Mouse (Mus musculus): ENCODE measurements around the gene Itih5.

Itih5 gene

GRCm38 (mm10) chr2:10168016-10168415 is 14.6 kb downstream of the Itih5 start:
- no peak for DNase-seq (ENCODE audit: low spot score in 2 of 2)

- no peak for DNase-seq (ENCODE audit: low spot score in 2 of 2)
Measured at GRCm38 (mm10) chr2:10169991-10170390, 16.6 kb downstream of the Itih5 start.

DNA sequence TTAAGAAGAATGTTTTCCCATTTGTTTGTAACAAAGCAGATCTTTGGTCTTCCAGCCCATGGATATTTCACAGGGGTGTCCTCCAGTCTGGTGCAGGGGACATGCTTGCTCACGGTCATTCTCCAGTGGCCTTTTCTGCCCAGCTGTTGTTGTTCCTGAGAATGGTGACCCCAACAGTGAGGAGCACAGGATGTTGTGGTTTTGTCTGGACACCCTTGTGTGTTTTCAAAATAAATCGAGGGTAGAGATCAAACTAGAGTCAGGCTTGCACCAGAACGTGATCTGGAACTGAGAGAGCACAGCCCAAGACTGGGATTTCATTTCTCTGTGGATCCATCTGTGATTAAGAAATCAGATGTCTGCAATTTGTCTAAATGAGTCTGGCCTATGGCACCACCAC is 40.2 kb downstream of the Itih5 start:
- no peak for DNase-seq (ENCODE audit: low spot score in 2 of 2)

DNA sequence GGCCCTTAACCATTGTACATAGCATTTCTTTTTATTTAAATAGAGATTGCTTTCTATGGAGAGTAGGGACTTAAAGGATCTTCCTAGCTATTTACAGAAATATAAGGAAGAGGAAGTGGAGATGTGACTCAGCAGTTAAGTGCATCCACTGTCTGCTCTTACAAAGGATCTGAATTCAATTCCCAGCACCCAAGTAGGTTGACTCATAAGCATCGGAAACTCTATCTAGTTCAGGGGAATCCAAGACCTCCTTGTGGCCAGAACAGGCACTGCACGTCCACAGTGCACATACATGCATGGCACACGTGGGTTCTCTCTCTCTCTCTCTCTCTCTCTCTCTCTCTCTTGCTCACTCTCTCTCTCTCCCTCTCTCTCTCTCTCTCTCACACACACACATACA is 41.8 kb downstream of the Itih5 start:
- DNase-seq (ENCODE audit: low spot score in 2 of 2), result no peak

DNA sequence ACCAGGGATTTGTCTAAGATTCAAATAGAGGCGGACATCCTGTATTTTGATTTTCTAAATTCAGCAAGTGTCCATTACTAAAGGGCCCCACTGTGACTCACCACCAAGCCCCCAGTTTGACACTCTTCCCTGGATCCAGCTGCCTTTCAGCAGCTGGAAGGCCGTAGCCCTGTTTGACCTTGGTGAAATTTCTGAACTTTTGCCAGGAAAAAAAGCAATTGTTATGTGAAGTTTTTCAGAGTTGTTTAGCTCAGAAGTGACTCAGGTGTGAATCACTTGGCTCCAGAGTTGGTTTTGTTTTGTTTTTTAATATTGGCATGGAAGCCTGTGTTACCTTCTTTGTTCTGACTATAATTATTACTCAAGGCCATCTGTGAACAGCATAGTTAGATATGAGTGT is 46.0 kb downstream of the Itih5 start:
- DNase-seq (ENCODE audit: low spot score in 2 of 2), result no peak

- no peak for DNase-seq (ENCODE audit: low spot score in 2 of 2)
Measured at GRCm38 (mm10) chr2:10200736-10201285, 47.4 kb downstream of the Itih5 start.

- DNase-seq (ENCODE audit: low spot score in 2 of 2), result no peak
Measured at GRCm38 (mm10) chr2:10204301-10204700, 50.9 kb downstream of the Itih5 start.

GRCm38 (mm10) chr2:10213468-10213867 is 60.1 kb downstream of the Itih5 start:
- DNase-seq (ENCODE audit: low spot score in 2 of 2), result no peak

DNA sequence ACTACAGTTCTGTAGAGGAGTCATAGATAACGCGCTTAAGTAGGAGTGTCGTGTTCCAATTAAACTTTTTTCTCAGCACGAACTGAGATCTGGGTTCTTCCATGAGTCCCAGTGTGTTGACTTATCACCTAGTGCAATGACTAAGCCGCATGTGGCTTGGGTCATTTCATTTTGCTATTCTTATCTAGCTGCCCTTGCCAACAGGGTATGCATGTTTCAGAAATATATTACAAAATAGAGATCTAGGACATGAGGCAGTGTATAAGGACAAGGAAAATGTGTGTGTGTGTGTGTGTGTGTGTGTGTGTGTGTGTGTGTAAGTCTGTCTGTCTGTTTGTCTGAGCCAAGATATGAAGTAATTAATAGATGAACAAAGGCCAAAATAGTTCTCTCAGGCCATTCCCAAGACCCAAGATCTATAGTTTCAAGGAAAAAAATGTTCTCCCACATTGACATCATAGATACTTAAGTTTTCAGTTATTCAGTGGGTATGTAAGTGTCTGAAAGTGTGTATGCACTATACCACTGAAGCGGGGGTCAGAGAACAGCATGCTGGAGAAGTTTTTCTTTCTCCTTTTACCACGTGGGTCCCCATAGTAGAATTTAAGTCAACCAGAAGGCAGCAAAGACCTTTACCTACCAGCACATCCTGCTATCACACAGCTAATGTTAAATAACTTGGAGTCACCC is 62.6 kb downstream of the Itih5 start:
- no peak for DNase-seq (ENCODE audit: low spot score in 2 of 2)

- DNase-seq (ENCODE audit: low spot score in 2 of 2), result no peak
Measured at GRCm38 (mm10) chr2:10216566-10217247, 63.3 kb downstream of the Itih5 start.

GRCm38 (mm10) chr2:10221862-10222261 is 68.5 kb downstream of the Itih5 start:
- no peak for DNase-seq (ENCODE audit: low spot score in 2 of 2)

DNA sequence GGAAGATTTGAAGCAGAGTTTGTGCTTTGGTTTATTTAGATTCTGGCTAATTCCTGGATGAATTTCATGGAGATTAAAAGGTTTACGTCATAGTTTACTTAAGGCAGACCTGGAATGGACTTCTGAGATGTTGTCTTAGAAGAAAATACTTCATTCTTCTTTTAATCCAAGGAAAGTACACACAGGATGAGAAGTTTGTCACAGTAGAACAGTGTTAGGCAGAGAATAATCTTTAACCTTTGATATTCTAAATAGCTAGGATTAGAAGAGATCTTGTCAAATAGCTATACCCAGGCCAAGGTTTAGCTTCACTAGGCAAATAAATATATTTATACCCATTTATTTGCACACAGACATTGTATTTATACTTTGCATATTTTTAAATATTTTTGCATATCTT is 73.5 kb downstream of the Itih5 start:
- no peak for DNase-seq (ENCODE audit: low spot score in 2 of 2)

GRCm38 (mm10) chr2:10231971-10232370 is 78.6 kb downstream of the Itih5 start:
- no peak for DNase-seq (ENCODE audit: low spot score in 2 of 2)

- DNase-seq (ENCODE audit: low spot score in 2 of 2), result no peak
Measured at GRCm38 (mm10) chr2:10236554-10236953, 83.2 kb downstream of the Itih5 start.

- no peak for DNase-seq (ENCODE audit: low spot score in 2 of 2)
Measured at GRCm38 (mm10) chr2:10242970-10243369, 89.6 kb downstream of the Itih5 start.

- DNase-seq (ENCODE audit: low spot score in 2 of 2), result no peak
Measured at GRCm38 (mm10) chr2:10250441-10250840, 97.1 kb downstream of the Itih5 start.

DNA sequence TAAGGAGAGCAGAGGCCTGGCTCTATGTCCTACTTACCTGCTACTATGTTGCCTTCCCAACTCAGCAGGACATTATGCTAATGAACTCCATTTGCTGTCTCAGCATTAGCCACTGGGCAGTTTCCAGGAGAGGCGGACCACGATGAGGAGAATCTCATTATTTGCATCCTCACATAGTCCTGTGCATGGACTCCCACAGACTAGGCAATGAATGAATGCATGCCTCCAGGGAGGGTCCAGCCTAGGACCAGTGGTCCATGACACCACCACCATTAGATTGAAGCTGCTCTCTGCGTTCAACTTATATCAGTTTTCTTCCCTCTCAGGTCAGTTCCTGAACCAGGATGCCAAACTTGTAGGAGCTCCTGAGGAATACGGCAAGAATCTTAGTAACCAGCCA is 97.6 kb downstream of the Itih5 start:
- no peak for DNase-seq (ENCODE audit: low spot score in 2 of 2)

DNA sequence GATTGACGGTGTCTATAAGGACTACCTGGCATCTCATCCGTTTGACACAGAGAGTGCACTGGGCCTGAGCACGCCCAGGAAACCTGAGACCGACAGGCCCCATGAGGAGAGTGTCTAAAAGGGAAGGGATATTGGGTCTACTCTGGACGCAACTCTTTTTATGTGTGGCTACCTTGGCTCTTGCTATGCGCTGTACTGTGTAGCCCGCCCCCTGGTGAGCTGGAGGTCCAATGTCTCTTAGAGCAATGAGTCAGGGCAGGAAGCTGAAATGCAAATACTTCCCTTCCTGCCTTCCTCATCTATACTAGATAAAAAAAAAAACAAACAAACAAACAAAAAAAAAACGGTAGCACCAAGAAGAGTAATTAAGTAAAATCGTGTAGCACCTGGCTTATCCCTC is 98.1 kb downstream of the Itih5 start:
- DNase-seq (ENCODE audit: low spot score in 2 of 2), result no peak

- DNase-seq (ENCODE audit: low spot score in 2 of 2), result no peak
Measured at GRCm38 (mm10) chr2:10252016-10252415, 98.6 kb downstream of the Itih5 start.

DNA sequence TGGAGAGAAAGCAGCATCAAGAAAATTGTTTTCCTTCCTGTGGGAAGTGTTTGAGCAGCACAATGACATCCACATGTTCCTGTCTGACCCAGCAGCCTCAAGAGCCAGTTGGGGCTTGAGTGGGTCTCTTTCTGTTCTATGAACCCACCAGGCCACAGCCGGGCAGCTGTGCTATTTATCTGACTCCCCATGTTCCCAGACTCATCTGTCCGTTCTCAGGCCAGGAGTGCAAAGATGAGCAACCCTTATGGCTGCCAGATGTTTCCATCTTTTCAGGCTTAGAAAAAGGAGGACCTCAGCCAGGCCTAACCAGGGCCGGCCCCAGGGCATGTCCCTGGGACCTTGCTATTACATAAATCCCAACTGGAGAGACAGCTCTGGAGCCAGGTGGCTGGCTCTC is 100.0 kb downstream of the Itih5 start:
- no peak for DNase-seq (ENCODE audit: low spot score in 2 of 2)

- no peak for DNase-seq (ENCODE audit: low spot score in 2 of 2)
Measured at GRCm38 (mm10) chr2:10256949-10257348, 103.6 kb downstream of the Itih5 start.

DNA sequence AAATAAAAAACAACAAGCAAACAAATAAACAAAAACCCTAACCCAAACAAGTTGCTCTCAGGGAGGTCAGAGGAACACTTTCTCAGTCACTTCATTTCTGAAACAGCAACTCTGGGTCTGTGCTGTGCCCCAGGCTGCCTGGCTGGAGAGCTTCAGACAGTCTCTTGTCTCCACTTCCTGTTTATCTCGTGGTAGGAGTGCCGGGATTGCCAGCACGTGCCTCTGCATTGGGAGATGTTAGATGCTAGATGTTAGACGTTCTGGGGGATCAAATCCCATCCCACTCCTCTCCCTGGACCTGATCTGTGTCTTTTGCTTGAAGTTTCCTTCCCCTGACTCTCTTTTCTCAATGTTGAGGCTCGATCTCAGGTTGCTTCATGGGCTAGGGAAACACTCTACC is 104.9 kb downstream of the Itih5 start:
- no peak for DNase-seq (ENCODE audit: low spot score in 2 of 2)

GRCm38 (mm10) chr2:10260109-10260508 is 106.7 kb downstream of the Itih5 start:
- DNase-seq (ENCODE audit: low spot score in 2 of 2), result no peak

Data from spleen, postnatal 14 days (tissue).